Mouse (Mus musculus) hindbrain, embryonic 11.5 days (tissue): Measurements from ENCODE around the gene Sfmbt1. TPM values are rescaled to one million over a fixed set of nuclear protein-coding genes. Genes with fewer than 3 reads are reported as not detected.

Experiments used
- ATAC-seq: fragments of 200-750 bp; cut with Nextera tagmentation; 2 replicates; pipeline ENCODE4 v1.8.0; 2017; ENCODE audit warnings: mild to moderate bottlenecking, moderate TSS enrichment, moderate library complexity; ENCODE audit not compliant: low FRiP score
- DNase-seq: peaks from one replicate; pipeline ENCODE4 v3.0.0-alpha.2; 2015; ENCODE audit warnings: low spot score
- H3K27ac ChIP-seq: fragments of 300-500 bp; sonication (generic); 2 replicates; pipeline ENCODE4 v1.5.1; 2014; ENCODE audit warnings: mild to moderate bottlenecking, low read depth, low read length
- H3K27me3 ChIP-seq: fragments of 300-500 bp; sonication (generic); 2 replicates; pipeline ENCODE4 v1.6.1; 2014; ENCODE audit warnings: mild to moderate bottlenecking, low read length, moderate library complexity, mixed read lengths; ENCODE audit not compliant: control insufficient read depth, insufficient read depth
- H3K36me3 ChIP-seq: fragments of 300-500 bp; sonication (generic); 2 replicates; pipeline ENCODE4 v1.6.1; 2014; ENCODE audit warnings: mild to moderate bottlenecking, low read length, moderate library complexity, mixed read lengths; ENCODE audit not compliant: control insufficient read depth, insufficient read depth
- H3K4me1 ChIP-seq: fragments of 300-500 bp; sonication (generic); replicated peaks from 2 replicates; pipeline ENCODE4 v1.6.1; 2014; ENCODE audit warnings: low read length, mixed read lengths; ENCODE audit not compliant: control insufficient read depth, insufficient read depth
- H3K4me2 ChIP-seq: fragments of 300-500 bp; sonication (generic); replicated peaks from 2 replicates; pipeline ENCODE4 v1.6.1; 2014; ENCODE audit warnings: mild to moderate bottlenecking, low read depth, low read length
- H3K4me3 ChIP-seq: fragments of 300-500 bp; sonication (generic); 2 replicates; pipeline ENCODE4 v1.5.1; 2014; ENCODE audit warnings: low read depth, low read length
- H3K9ac ChIP-seq: fragments of 300-500 bp; sonication (generic); 2 replicates; pipeline ENCODE4 v1.6.1; 2014; ENCODE audit warnings: low read depth, low read length
- H3K9me3 ChIP-seq: fragments of 300-500 bp; sonication (generic); 2 replicates; pipeline ENCODE4 v1.6.1; 2016; ENCODE audit warnings: low read length; ENCODE audit not compliant: control insufficient read depth
- WGBS: fragments of 180-500 bp; shearing (Covaris S2); extraction: QIAGEN DNeasy Blood & Tissue Kit; methylation state at CpG from one replicate; pipeline ENCODE4 v1.1.7; 2014; 5-methylcytosine and 5-hydroxymethylcytosine counted together
- polyA plus RNA-seq: library from polyadenylated mRNA; unstranded; fragments of >200 nt; fragmentation: Nextera tagmentation; extraction: Ambion mirVana; gene quantifications from 2 replicates; pipeline ENCODE4 v1.2.1, GENCODE M21; 2014

Gene Sfmbt1
- polyA plus RNA-seq = 20.2 and 21.2 TPM in 2 replicates

DNA sequence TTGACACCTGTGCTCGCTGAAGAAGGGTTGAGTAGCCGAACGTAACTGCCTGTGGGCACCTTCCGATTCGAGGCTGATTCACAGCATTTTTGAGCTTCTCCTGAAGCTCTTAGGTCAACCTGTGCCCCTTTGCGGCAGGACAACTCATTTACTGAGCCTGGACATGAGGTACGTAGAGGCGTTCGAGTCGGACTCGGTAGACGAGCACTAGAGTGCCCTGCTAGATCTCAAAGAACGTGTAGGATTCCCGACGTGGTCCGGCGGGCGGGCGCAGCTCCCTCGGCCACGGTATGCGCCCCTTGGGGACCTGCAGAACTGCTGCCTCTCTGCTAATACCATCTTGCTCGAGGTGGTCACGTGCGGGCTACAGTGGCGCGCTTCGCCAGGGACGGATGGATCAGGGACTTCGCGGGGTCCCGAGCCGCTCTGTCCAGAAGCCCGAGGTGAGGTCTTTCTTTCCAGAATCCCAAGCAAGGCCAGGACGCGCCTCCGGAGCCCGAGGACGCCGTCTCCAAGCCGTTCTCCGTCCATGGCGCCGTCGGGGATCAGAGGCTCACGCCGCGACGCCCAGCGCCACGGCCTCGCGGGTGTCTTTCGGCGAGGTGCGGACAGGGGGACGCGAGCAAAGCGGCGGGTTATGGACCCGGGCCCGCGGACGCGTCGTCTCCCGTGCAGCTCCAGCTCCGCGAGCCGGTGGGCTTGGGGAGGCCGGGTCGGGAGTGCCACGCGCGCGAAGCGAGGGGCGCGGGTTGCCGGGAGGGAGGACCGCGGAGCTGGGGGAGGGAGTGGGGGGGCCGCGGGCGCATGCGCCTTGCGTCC is at the start of gene Sfmbt1:
TSS of gene Sfmbt1 (plus strand) at position 51 of the 819 bp plus-strand sequence.
- peak within 1 kb of the TSS; percentile 93 for H3K4me3 ChIP-seq
- DNase-seq (peak; percentile 69), ATAC-seq (peak; percentile 75)
- peaks cover 5% of the 10 kb centered on the region; the same call in 1 of the 2 replicates for H3K27me3 ChIP-seq
- 4% methylated on average over 58 of the region's 87 CpGs for WGBS
- no peaks in the 10 kb centered on the region for H3K36me3 ChIP-seq
- no peaks in the 10 kb centered on the region; the same call in 1 of the 2 replicates for H3K4me1 ChIP-seq
- H3K9me3 ChIP-seq = no peaks in the 10 kb centered on the region
- H3K27ac ChIP-seq = peak within 1 kb of the TSS; percentile 93
- peak within 1 kb of the TSS; percentile 88 for H3K9ac ChIP-seq
- peak within 1 kb of the TSS; percentile 80 for H3K4me2 ChIP-seq

DNA sequence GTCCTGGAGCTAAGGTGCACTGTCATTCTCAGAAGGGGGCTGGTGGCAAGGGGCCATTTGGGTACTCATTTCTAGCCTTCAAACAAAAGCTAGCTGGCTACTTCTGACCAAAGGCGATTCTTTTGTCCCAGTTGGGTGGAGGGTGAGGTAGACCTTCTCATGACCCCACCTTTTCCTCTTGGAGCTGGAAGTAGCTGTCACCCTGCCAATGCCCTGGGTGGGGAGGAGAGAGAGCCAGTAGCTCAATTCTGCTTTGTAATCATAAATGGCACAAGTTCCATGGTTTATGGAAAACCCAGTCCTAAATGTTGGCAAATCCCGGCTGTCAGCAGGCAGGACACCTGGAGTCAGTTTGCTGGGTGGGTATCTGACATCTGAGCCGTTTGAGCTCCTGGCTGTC is 48.6 kb upstream of the Sfmbt1 start:
- H3K4me2 ChIP-seq = no peak overlapping the region
- DNase-seq (no peak), ATAC-seq (no peak)
- H3K27ac ChIP-seq = no peak overlapping the region
- H3K36me3 ChIP-seq = no peaks in the 10 kb centered on the region
- H3K27me3 ChIP-seq = no peaks in the 10 kb centered on the region
- no peaks in the 10 kb centered on the region for H3K9me3 ChIP-seq
- no peaks in the 10 kb centered on the region for H3K4me1 ChIP-seq
- H3K9ac ChIP-seq = no peak overlapping the region
- no peak overlapping the region for H3K4me3 ChIP-seq
- 82% methylated on average over 3 of the region's 3 CpGs for WGBS

DNA sequence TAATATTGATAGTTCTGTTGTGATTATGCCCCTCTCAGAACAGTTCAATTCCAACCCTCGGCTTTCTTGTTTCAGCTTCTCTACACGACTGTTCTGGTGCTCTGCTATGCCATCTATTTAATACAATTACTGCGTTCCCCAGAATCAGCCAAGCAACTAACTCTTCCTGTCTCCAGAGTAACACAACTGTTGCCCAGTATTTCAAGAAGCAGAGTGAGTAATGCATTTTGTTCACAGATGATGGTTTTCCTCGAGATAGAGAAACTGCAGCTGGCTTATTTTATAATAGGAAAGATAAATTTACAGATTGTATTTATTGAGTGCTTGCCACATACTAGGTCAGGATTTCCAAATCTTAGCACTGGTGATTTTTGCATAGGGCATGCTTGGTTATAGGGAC is 48.0 kb upstream of the Sfmbt1 start:
- Histone ChIP-seq H3K4me3 (no peak overlapping the region), H3K4me2 (no peak overlapping the region), H3K4me1 (no peaks in the 10 kb centered on the region), H3K27ac (no peak overlapping the region), H3K9me3 (no peaks in the 10 kb centered on the region), H3K36me3 (no peaks in the 10 kb centered on the region), H3K27me3 (no peaks in the 10 kb centered on the region), H3K9ac (no peak overlapping the region)
- no peak for DNase-seq
- WGBS = 86% methylated on average over 4 of the region's 4 CpGs
- no peak for ATAC-seq

DNA sequence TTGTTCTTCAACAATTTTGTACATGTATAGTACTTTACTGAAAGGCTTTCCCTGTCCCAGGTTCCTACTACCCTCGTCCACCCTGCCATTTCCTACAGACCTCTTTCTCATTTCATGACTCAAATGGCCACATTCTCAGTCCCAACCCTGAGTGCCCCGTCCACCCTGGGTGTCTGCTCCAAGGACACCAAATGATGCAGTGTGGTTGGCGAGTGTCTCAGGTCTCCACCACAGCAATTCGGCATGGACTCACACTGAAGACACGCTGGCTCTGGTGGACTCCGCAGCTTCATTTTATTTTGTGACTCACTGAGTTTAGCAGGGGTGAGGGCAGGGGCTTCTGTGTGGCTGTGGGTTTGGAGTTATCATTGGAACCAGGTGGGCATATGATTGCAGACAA is 44.5 kb upstream of the Sfmbt1 start:
- Histone ChIP-seq H3K36me3 (no peaks in the 10 kb centered on the region), H3K9ac (no peak overlapping the region), H3K27me3 (no peaks in the 10 kb centered on the region), H3K4me2 (no peak overlapping the region), H3K27ac (no peak overlapping the region), H3K4me1 (no peaks in the 10 kb centered on the region), H3K9me3 (no peaks in the 10 kb centered on the region), H3K4me3 (no peak overlapping the region)
- DNase-seq (no peak), ATAC-seq (no peak)
- WGBS = 93% methylated on average over 6 of the region's 6 CpGs

DNA sequence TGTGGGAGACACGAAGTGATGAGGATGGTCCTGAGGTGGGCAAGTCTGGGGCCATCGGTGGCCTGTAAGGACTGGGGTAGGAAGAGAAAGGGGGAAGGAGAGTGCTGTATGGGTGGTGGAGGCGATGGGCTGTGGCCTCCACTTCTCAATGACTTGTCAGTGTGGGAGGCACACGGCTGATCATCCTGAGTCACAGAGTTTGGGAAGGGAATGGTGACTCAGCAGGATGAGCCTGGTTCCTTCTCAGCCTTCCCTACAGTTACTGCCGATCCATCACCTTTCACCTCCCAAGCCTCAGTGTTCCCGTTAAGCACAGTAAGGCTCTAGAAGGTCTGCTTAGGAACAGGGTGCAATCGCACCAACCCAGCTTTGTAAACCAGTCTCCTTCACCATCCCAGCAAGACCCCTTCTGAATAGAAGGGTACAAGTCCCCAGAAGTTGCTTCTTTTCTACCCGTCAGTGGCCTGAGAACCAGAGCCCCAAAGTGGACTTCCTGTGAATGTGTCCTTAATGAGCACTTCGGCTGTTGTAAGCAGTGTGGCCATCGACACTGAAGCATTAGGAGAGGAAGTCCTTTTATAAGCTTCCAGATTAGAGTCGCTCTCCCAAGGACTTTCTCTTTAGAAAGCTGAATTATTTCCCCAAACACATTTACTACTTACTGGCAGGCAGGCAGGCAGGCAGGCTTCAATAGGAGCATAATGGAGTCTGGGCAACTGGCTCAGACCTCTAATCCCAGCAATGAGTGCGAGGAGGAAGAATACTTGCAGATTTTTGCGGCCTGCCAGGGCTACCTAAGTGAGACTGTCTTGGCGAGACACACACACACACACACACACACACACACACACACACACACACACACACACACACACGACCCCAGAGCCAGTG is 43.3 kb upstream of the Sfmbt1 start:
- no peak overlapping the region for H3K4me3 ChIP-seq
- H3K27me3 ChIP-seq = no peaks in the 10 kb centered on the region
- 83% methylated on average over 14 of the region's 15 CpGs for WGBS
- H3K9me3 ChIP-seq = no peaks in the 10 kb centered on the region
- no peaks in the 10 kb centered on the region for H3K36me3 ChIP-seq
- no peak overlapping the region for H3K9ac ChIP-seq
- no peak overlapping the region for H3K4me2 ChIP-seq
- no peaks in the 10 kb centered on the region for H3K4me1 ChIP-seq
- DNase-seq (no peak), ATAC-seq (no peak)
- no peak overlapping the region for H3K27ac ChIP-seq

DNA sequence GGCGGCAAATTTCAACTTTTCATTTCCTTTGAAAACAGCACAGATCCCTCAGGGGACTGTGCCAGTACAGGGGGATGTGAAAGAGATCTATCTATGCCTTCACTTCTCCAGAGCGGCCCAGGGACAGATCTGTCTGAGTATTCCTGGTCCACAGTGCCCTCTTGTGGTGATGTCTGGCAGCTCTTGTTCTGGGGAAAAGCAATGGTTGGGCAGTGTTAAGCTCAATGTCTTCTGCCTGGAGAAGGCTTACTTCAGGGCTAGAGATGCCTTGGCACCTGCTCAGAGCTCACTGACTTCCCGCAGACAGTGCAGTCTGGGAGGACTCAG is 42.7 kb upstream of the Sfmbt1 start:
- no peak overlapping the region for H3K4me3 ChIP-seq
- DNase-seq (peak; percentile 91), ATAC-seq (peak; percentile 38; the same call in 1 of the 2 replicates)
- H3K9ac ChIP-seq = no peak overlapping the region
- H3K9me3 ChIP-seq = no peaks in the 10 kb centered on the region
- H3K27ac ChIP-seq = no peak overlapping the region
- no peaks in the 10 kb centered on the region for H3K27me3 ChIP-seq
- no peak overlapping the region for H3K4me2 ChIP-seq
- H3K4me1 ChIP-seq = no peaks in the 10 kb centered on the region
- no peaks in the 10 kb centered on the region for H3K36me3 ChIP-seq
- 17% methylated on average over 2 of the region's 3 CpGs for WGBS

DNA sequence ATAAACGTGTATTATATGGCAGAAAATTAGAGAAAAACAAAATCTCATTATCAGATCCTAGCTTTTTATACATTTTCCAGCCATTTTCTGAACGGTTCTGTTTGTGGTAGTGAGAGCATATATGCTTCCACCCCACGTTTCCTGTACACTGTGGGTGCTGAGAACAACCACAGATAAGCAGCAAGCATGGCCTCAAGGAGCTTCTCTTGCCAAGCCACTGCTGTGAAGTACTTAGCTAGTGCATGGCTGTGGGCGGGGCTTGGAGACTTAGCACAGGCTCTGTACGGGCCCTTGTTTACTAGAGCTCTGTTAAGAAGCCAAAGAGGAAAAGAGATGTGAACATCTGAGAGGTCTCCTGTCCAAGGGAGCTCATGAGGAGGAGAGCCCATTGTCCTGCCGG is 39.7 kb upstream of the Sfmbt1 start:
- ATAC-seq (no peak), DNase-seq (no peak)
- H3K27ac ChIP-seq = no peak overlapping the region
- no peaks in the 10 kb centered on the region for H3K4me1 ChIP-seq
- 81% methylated on average over 6 of the region's 6 CpGs for WGBS
- H3K36me3 ChIP-seq = no peaks in the 10 kb centered on the region
- no peak overlapping the region for H3K4me2 ChIP-seq
- no peak overlapping the region for H3K4me3 ChIP-seq
- H3K9me3 ChIP-seq = no peaks in the 10 kb centered on the region
- no peak overlapping the region for H3K9ac ChIP-seq
- no peaks in the 10 kb centered on the region for H3K27me3 ChIP-seq

DNA sequence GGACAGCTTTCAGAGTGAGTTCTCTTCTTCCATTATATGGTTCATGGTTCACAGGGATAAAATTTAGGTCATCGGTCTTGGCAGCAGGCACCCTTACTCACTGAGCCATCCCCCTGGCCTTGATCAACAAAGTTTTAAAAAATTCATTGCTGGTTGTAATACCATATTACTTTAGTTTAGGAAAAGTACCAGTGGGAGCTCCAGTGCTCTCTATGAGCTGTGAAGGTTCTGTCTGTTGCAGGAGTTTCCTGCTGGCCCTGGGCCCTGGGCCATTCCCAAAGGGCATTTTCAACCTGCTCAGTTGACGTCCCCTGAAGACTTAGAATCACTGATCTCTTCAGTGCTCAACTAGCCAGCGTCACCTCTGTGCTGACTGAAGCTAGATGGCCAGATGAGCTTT is 32.5 kb upstream of the Sfmbt1 start:
- ATAC-seq (no peak), DNase-seq (no peak)
- Histone ChIP-seq H3K9ac (no peak overlapping the region), H3K27me3 (no peaks in the 10 kb centered on the region), H3K4me1 (no peaks in the 10 kb centered on the region), H3K9me3 (no peaks in the 10 kb centered on the region), H3K4me3 (no peak overlapping the region), H3K36me3 (peaks cover 5% of the 10 kb centered on the region; the same call in 1 of the 2 replicates), H3K27ac (no peak overlapping the region), H3K4me2 (no peak overlapping the region)
- WGBS = 96% methylated on average over 3 of the region's 3 CpGs
